Mouse (Mus musculus): Measurements from ENCODE around the gene Nbeal1.

- TF ChIP-seq POLR2A (IDR thresholded peaks at IDR 0.05; ENCODE audit: extremely low read depth, insufficient read depth, low read length) (no peak), CTCF (IDR thresholded peaks at IDR 0.05; ENCODE audit: low read depth, low read length) (no peak)
These were observed 16.4 kb downstream of the Nbeal1 start for GRCm38 (mm10) chr1:60196813-60197212.

All from liver, adult 2 months (tissue).